Mouse (Mus musculus) liver, adult (tissue): Measurements from ENCODE around the gene Hic1.
A peak's percentile ranks its signal among the peaks of the same experiment; 100 is the strongest.

Experiments used
- GATA4 ChIP-seq: IDR thresholded peaks from 2 replicates; pipeline ENCODE4 v1.6.1; 2014; ENCODE audit warnings: mild to moderate bottlenecking, low read length; ENCODE audit not compliant: insufficient replicate concordance

Hic1 gene

GRCm38 (mm10) chr11:75145841-75146240 is 23.5 kb downstream of the Hic1 start:
- TF ChIP-seq GATA4 = no peak

- no peak for TF ChIP-seq GATA4
Measured at GRCm38 (mm10) chr11:75142749-75143148, 26.6 kb downstream of the Hic1 start.

- no peak for TF ChIP-seq GATA4
Measured at GRCm38 (mm10) chr11:75141913-75142312, 27.4 kb downstream of the Hic1 start.

GRCm38 (mm10) chr11:75141038-75141437 is 28.3 kb downstream of the Hic1 start:
- no peak for TF ChIP-seq GATA4

- TF ChIP-seq GATA4 = no peak
Measured at GRCm38 (mm10) chr11:75140431-75140830, 28.9 kb downstream of the Hic1 start.

GRCm38 (mm10) chr11:75139122-75139963 is 30.0 kb downstream of the Hic1 start:
- TF ChIP-seq GATA4 = 0 out of 2 replicates have a peak, but pooled peaks have one; percentile 20

- TF ChIP-seq GATA4 = no peak; the same call in 1 of the 2 replicates
Measured at GRCm38 (mm10) chr11:75136666-75137398, 32.5 kb downstream of the Hic1 start.

GRCm38 (mm10) chr11:75135358-75135757 is 34.0 kb downstream of the Hic1 start:
- no peak for TF ChIP-seq GATA4

- TF ChIP-seq GATA4 = no peak
Measured at GRCm38 (mm10) chr11:75134485-75135068, 34.7 kb downstream of the Hic1 start.

- TF ChIP-seq GATA4 = no peak
Measured at GRCm38 (mm10) chr11:75133951-75134350, 35.4 kb downstream of the Hic1 start.

GRCm38 (mm10) chr11:75133391-75133790 is 35.9 kb downstream of the Hic1 start:
- TF ChIP-seq GATA4 = no peak

- TF ChIP-seq GATA4 = no peak
Measured at GRCm38 (mm10) chr11:75132278-75132677, 37.0 kb downstream of the Hic1 start.

GRCm38 (mm10) chr11:75131300-75131699 is 38.0 kb downstream of the Hic1 start:
- no peak for TF ChIP-seq GATA4

- TF ChIP-seq GATA4 = no peak
Measured at GRCm38 (mm10) chr11:75129481-75129880, 39.8 kb downstream of the Hic1 start.

- TF ChIP-seq GATA4 = no peak
Measured at GRCm38 (mm10) chr11:75126384-75126783, 42.9 kb downstream of the Hic1 start.

- TF ChIP-seq GATA4 = no peak
Measured at GRCm38 (mm10) chr11:75124406-75124805, 44.9 kb downstream of the Hic1 start.

GRCm38 (mm10) chr11:75121348-75121747 is 48.0 kb downstream of the Hic1 start:
- TF ChIP-seq GATA4 = no peak
